ENCODE assay signal across 8 mouse cellular contexts in genomic region chr12:37773681-37774357, GRCm38 (mm10). TPM values are rescaled to one million over a fixed set of nuclear protein-coding genes. Genes with fewer than 3 reads are reported as not detected.
DNase-seq lines count a peak whose midpoint lies in the region; ATAC-seq lines count a peak whose summit lies in the region.

No protein-coding gene starts in this region.

- peak overlapping the region; percentile 29 for H3K4me2 ChIP-seq in embryonic facial prominence, embryonic 15.5 days (replicated peaks)
- H3K4me2 ChIP-seq in hindbrain, embryonic 12.5 days (replicated peaks) = peak overlapping the region; percentile 48

- H3K27me3 ChIP-seq in embryonic facial prominence, embryonic 15.5 days = no peaks in the 10 kb centered on the region
- H3K27me3 ChIP-seq in hindbrain, embryonic 12.5 days = no peaks in the 10 kb centered on the region

- H3K36me3 ChIP-seq in embryonic facial prominence, embryonic 15.5 days = no peaks in the 10 kb centered on the region
- no peaks in the 10 kb centered on the region for H3K36me3 ChIP-seq in hindbrain, embryonic 12.5 days

- no peak for ATAC-seq in embryonic facial prominence, embryonic 15.5 days (ENCODE audit: insufficient number of reproducible peaks, low FRiP score, low TSS enrichment, low read depth)
- peak; percentile 95 for ATAC-seq in hindbrain, embryonic 12.5 days (ENCODE audit: low FRiP score)

- no peaks in the 10 kb centered on the region for H3K9me3 ChIP-seq in embryonic facial prominence, embryonic 15.5 days (replicated peaks)
- no peaks in the 10 kb centered on the region for H3K9me3 ChIP-seq in hindbrain, embryonic 12.5 days (replicated peaks)

- H3K4me3 ChIP-seq in embryonic facial prominence, embryonic 15.5 days (replicated peaks) = peak overlapping the region; percentile 15; the same call in 1 of the 2 replicates
- H3K4me3 ChIP-seq in hindbrain, embryonic 12.5 days = peak overlapping the region; percentile 25

- H3K27ac ChIP-seq in embryonic facial prominence, embryonic 15.5 days (replicated peaks) = no peak overlapping the region
- H3K27ac ChIP-seq in hindbrain, embryonic 12.5 days = no peak overlapping the region

- 9% methylated on average over 8 of the region's 8 CpGs for WGBS in embryonic facial prominence, embryonic 15.5 days
- 13% methylated on average over 8 of the region's 8 CpGs for WGBS in hindbrain, embryonic 12.5 days

- no peak overlapping the region for H3K9ac ChIP-seq in embryonic facial prominence, embryonic 15.5 days
- no peak overlapping the region for H3K9ac ChIP-seq in hindbrain, embryonic 12.5 days

- 0 out of 2 replicates have a peak, but pooled peaks cover 5% of the 10 kb centered on the region for H3K4me1 ChIP-seq in embryonic facial prominence, embryonic 15.5 days
- H3K4me1 ChIP-seq in hindbrain, embryonic 12.5 days = 0 out of 2 replicates have a peak, but pooled peaks cover 6% of the 10 kb centered on the region

- DNase-seq in ES-CJ7 (ENCODE audit: low read depth, low spot score) = peak; percentile 70
- DNase-seq in ZHBTc4 (ENCODE audit: low read depth, low spot score) = peak; percentile 79
- DNase-seq in left cerebral cortex, adult 8-10 months (ENCODE audit: low spot score in 2 of 2) = peak; percentile 11 to 18
- peak; percentile 28 for DNase-seq in neural tube, embryonic 10.5 days (ENCODE audit: extremely low spot score, low spot score)
- no peak for DNase-seq in testis, postnatal 10 days (ENCODE audit: low spot score)
- DNase-seq in thymus, postnatal 14 days = no peak

RNA-seq across cellular contexts. Expression of gene Dgkb, which starts 43.7 kb away (rescaled TPM):
- polyA plus RNA-seq in embryonic facial prominence, embryonic 15.5 days (2015; fragmentation: Nextera tagmentation; extraction: Ambion mirVana) = 1.3 and 1.7 TPM in 2 replicates
- 1.4 TPM in 2 replicates for polyA plus RNA-seq in hindbrain, embryonic 12.5 days (2016; fragmentation: Nextera tagmentation; extraction: Ambion mirVana)
- total RNA-seq in left cerebral cortex, adult 8-10 months (2022) = 100 to 1,000 TPM; 141 to 188 (median 162) TPM

Comparison
In these comparisons a context has a peak if more than half of its experiments do, and no peak if none do; other contexts are left out.
1. DNase-seq: peak in ES-CJ7 (single experiment), ZHBTc4 (single experiment), left cerebral cortex, adult 8-10 months (2 of 2) and neural tube, embryonic 10.5 days (single experiment); none in testis, postnatal 10 days (single experiment) and thymus, postnatal 14 days (single experiment).